In genomic region chr3:116941559-116942117, GRCm38 (mm10) we compare ENCODE assay signal across 26 mouse cellular contexts. TPM values are rescaled to one million over a fixed set of nuclear protein-coding genes. Genes with fewer than 3 reads are reported as not detected.
DNase-seq lines count a peak whose midpoint lies in the region; ATAC-seq and TF ChIP-seq lines count a peak whose summit lies in the region.
"Had no signal": no experiment of that assay in that cellular context is flagged by ENCODE, and none has a peak within 500 bp of the region (broad histone marks: within the 10 kb centered on the region; RNA-seq: fewer than 3 reads in every experiment).

No protein-coding gene starts in this region.

- H3K36me3 ChIP-seq in heart, embryonic 14.5 days (ENCODE audit: control insufficient read depth, insufficient read depth, low read length): 0 out of 2 replicates have a peak, but pooled peaks cover 3% of the 10 kb centered on the region
- no peaks in the 10 kb centered on the region for H3K36me3 ChIP-seq in heart, embryonic 10.5 days
- no peaks in the 10 kb centered on the region for H3K36me3 ChIP-seq in liver, embryonic 13.5 days
- no peaks in the 10 kb centered on the region for H3K36me3 ChIP-seq in liver, embryonic 12.5 days
- H3K36me3 ChIP-seq in C2C12 (ENCODE audit: control insufficient read depth, insufficient read depth): no peaks in the 10 kb centered on the region
- no peaks in the 10 kb centered on the region for H3K36me3 ChIP-seq in intestine, embryonic 16.5 days (ENCODE audit: control insufficient read depth, insufficient read depth, low read length)
- H3K36me3 ChIP-seq: embryonic facial prominence, embryonic 15.5 days; hindbrain, embryonic 10.5 days; intestine, embryonic 15.5 days; limb, embryonic 13.5 days; midbrain, embryonic 13.5 days had no signal

- H3K27me3 ChIP-seq in heart, embryonic 14.5 days (ENCODE audit: control insufficient read depth, insufficient read depth, low read length): no peaks in the 10 kb centered on the region
- no peaks in the 10 kb centered on the region for H3K27me3 ChIP-seq in heart, embryonic 10.5 days (ENCODE audit: insufficient read depth, poor library complexity, severe bottlenecking)
- H3K27me3 ChIP-seq in liver, embryonic 13.5 days: no peaks in the 10 kb centered on the region
- no peaks in the 10 kb centered on the region for H3K27me3 ChIP-seq in liver, embryonic 12.5 days (replicated peaks)
- H3K27me3 ChIP-seq in C2C12 (ENCODE audit: control insufficient read depth, insufficient read depth, insufficient read length): no peaks in the 10 kb centered on the region
- H3K27me3 ChIP-seq in intestine, embryonic 16.5 days (replicated peaks; ENCODE audit: control insufficient read depth, insufficient read depth, low read length): no peaks in the 10 kb centered on the region
- H3K27me3 ChIP-seq: embryonic facial prominence, embryonic 15.5 days; intestine, embryonic 15.5 days; limb, embryonic 13.5 days; megakaryocyte, embryonic 14.5 days; midbrain, embryonic 13.5 days had no signal

- H3K4me1 ChIP-seq in heart, embryonic 14.5 days (ENCODE audit: control insufficient read depth in 2 of 2, insufficient read depth in 2 of 2, low read length in 2 of 2): peaks cover 19 to 43% of the 10 kb centered on the region in 2 experiments
- peaks cover 6% of the 10 kb centered on the region; the same call in 1 of the 2 replicates for H3K4me1 ChIP-seq in heart, embryonic 10.5 days
- no peaks in the 10 kb centered on the region for H3K4me1 ChIP-seq in liver, embryonic 13.5 days (replicated peaks)
- no peaks in the 10 kb centered on the region for H3K4me1 ChIP-seq in liver, embryonic 12.5 days
- no peaks in the 10 kb centered on the region for H3K4me1 ChIP-seq in intestine, embryonic 16.5 days (ENCODE audit: control insufficient read depth, insufficient read depth, low read length)
- H3K4me1 ChIP-seq: embryonic facial prominence, embryonic 15.5 days; hindbrain, embryonic 10.5 days; intestine, embryonic 15.5 days; megakaryocyte, embryonic 14.5 days; midbrain, embryonic 13.5 days had no signal

- 78% methylated on average over 1 of the region's 1 CpGs for WGBS in heart, embryonic 14.5 days
- WGBS in heart, embryonic 10.5 days: 94% methylated on average over 1 of the region's 1 CpGs
- 69% methylated on average over 1 of the region's 1 CpGs for WGBS in liver, embryonic 13.5 days (ENCODE audit: insufficient replicate concordance)
- WGBS in liver, embryonic 12.5 days (ENCODE audit: insufficient replicate concordance): 53% methylated on average over 1 of the region's 1 CpGs
- WGBS in intestine, embryonic 16.5 days: 95% methylated on average over 1 of the region's 1 CpGs

- H3K9ac ChIP-seq in heart, embryonic 14.5 days (ENCODE audit: low read length): no peak overlapping the region
- H3K9ac ChIP-seq in liver, embryonic 13.5 days: no peak overlapping the region
- H3K9ac ChIP-seq in liver, embryonic 12.5 days: no peak overlapping the region
- no peak overlapping the region for H3K9ac ChIP-seq in intestine, embryonic 16.5 days (ENCODE audit: low read depth, low read length)
- H3K9ac ChIP-seq: embryonic facial prominence, embryonic 15.5 days; intestine, embryonic 15.5 days; limb, embryonic 13.5 days; lung, embryonic 14.5 days; midbrain, embryonic 13.5 days had no signal

- no peak overlapping the region for H3K4me2 ChIP-seq in heart, embryonic 14.5 days (ENCODE audit: low read length)
- no peak overlapping the region for H3K4me2 ChIP-seq in liver, embryonic 13.5 days
- no peak overlapping the region for H3K4me2 ChIP-seq in liver, embryonic 12.5 days
- no peak overlapping the region for H3K4me2 ChIP-seq in intestine, embryonic 16.5 days (ENCODE audit: low read depth, low read length)
- H3K4me2 ChIP-seq: embryonic facial prominence, embryonic 15.5 days; intestine, embryonic 15.5 days; limb, embryonic 13.5 days; lung, embryonic 14.5 days; midbrain, embryonic 13.5 days had no signal

- TF ChIP-seq CTCF in C2C12 (IDR thresholded peaks at IDR 0.05; ENCODE audit: control insufficient read depth, insufficient read depth, insufficient read length): no peak

- H3K79me2 ChIP-seq in C2C12 (ENCODE audit: control insufficient read depth, insufficient read depth): no peaks in the 10 kb centered on the region

- no peak for ATAC-seq in heart, embryonic 14.5 days (ENCODE audit: insufficient number of reproducible peaks, insufficient read depth, low FRiP score, low read depth)
- ATAC-seq in liver, embryonic 13.5 days (ENCODE audit: low read depth): 0 out of 2 replicates have a peak, but pooled peaks have one; percentile 34
- no peak for ATAC-seq in liver, embryonic 12.5 days
- no peak for ATAC-seq in intestine, embryonic 16.5 days
- ATAC-seq: activated CD4-positive, CD25-positive, alpha-beta regulatory T cell, adult 4 months; forebrain, embryonic 14.5 days; hindbrain, embryonic 16.5 days; intestine, embryonic 15.5 days; midbrain, embryonic 13.5 days had no signal

- DNase-seq in heart, embryonic 10.5 days (ENCODE audit: low spot score): no peak
- no peak for DNase-seq in liver, embryonic 13.5 days
- peak; percentile 57 for DNase-seq in adipocyte (ENCODE audit: low spot score)
- DNase-seq: adrenal gland, postnatal 25 days; cerebellum, adult 9-10 months; kidney, adult 9 months; kidney, postnatal 25 days; spleen, adult 18-20 months had no signal

- H3K9me3 ChIP-seq in heart, embryonic 14.5 days (ENCODE audit: control insufficient read depth, low read length): no peaks in the 10 kb centered on the region
- H3K9me3 ChIP-seq in heart, embryonic 10.5 days: no peaks in the 10 kb centered on the region
- no peaks in the 10 kb centered on the region for H3K9me3 ChIP-seq in liver, embryonic 13.5 days (replicated peaks)
- no peaks in the 10 kb centered on the region for H3K9me3 ChIP-seq in liver, embryonic 12.5 days (replicated peaks)
- no peaks in the 10 kb centered on the region for H3K9me3 ChIP-seq in intestine, embryonic 16.5 days (ENCODE audit: control insufficient read depth, low read length)
- H3K9me3 ChIP-seq: embryonic facial prominence, embryonic 15.5 days; hindbrain, embryonic 10.5 days; intestine, embryonic 15.5 days; limb, embryonic 13.5 days; midbrain, embryonic 13.5 days had no signal

- no peak overlapping the region for H3K4me3 ChIP-seq in heart, embryonic 14.5 days (ENCODE audit: control insufficient read depth in 1 of 2, insufficient read depth in 1 of 2, low read depth in 1 of 2, low read length in 2 of 2)
- no peak overlapping the region for H3K4me3 ChIP-seq in heart, embryonic 10.5 days
- H3K4me3 ChIP-seq in liver, embryonic 13.5 days (replicated peaks): no peak overlapping the region
- no peak overlapping the region for H3K4me3 ChIP-seq in liver, embryonic 12.5 days
- H3K4me3 ChIP-seq in C2C12 (ENCODE audit: insufficient read depth, poor library complexity, severe bottlenecking): no peak overlapping the region
- no peak overlapping the region for H3K4me3 ChIP-seq in intestine, embryonic 16.5 days (ENCODE audit: low read length)
- H3K4me3 ChIP-seq: embryonic facial prominence, embryonic 15.5 days; hindbrain, embryonic 10.5 days; intestine, embryonic 15.5 days; limb, embryonic 13.5 days; megakaryocyte, embryonic 14.5 days; midbrain, embryonic 13.5 days had no signal

- no peaks in the 10 kb centered on the region for H3K79me3 ChIP-seq in C2C12 (ENCODE audit: low read depth)

- H3ac ChIP-seq in C2C12 (ENCODE audit: control insufficient read depth, insufficient read length, low read depth): no peak overlapping the region

- H3K27ac ChIP-seq in heart, embryonic 14.5 days (replicated peaks in 1 of 2; ENCODE audit: control insufficient read depth in 1 of 2, insufficient read depth in 1 of 2, low read depth in 2 of 2, low read length in 2 of 2): peak overlapping the region; percentile 47 to 58
- H3K27ac ChIP-seq in heart, embryonic 10.5 days: no peak overlapping the region
- H3K27ac ChIP-seq in liver, embryonic 13.5 days: no peak overlapping the region
- no peak overlapping the region for H3K27ac ChIP-seq in liver, embryonic 12.5 days
- H3K27ac ChIP-seq in intestine, embryonic 16.5 days (ENCODE audit: low read length): no peak overlapping the region
- H3K27ac ChIP-seq: embryonic facial prominence, embryonic 15.5 days; hindbrain, embryonic 10.5 days; intestine, embryonic 15.5 days; limb, embryonic 13.5 days; midbrain, embryonic 13.5 days had no signal

TF ChIP-seq in C2C12, 6 proteins besides CTCF, POLR2A, EP300 and RAD21:
- no peak for TF ChIP-seq FOSL1 (IDR thresholded peaks at IDR 0.05; ENCODE audit: insufficient read depth, low read length, poor library complexity, severe bottlenecking)
- TF ChIP-seq MYOD1 (IDR thresholded peaks at IDR 0.05; ENCODE audit: control insufficient read depth, insufficient read length, low read depth): no peak
- peak; percentile 12 for TF ChIP-seq CEBPB (IDR thresholded peaks at IDR 0.05; ENCODE audit: low read depth)
TF ChIP-seq in C2C12: peak in this region for 1.

RNA-seq across cellular contexts. Expression of gene 4930455H04Rik, which starts 26.4 kb away (rescaled TPM):
- polyA plus RNA-seq in heart, embryonic 14.5 days (2014; fragmentation: Nextera tagmentation; extraction: Ambion mirVana): not detected in 2 replicates
- not detected in 2 replicates for polyA plus RNA-seq in heart, embryonic 10.5 days (2016; fragmentation: Nextera tagmentation; extraction: Ambion mirVana)
- not detected in 2 replicates for polyA plus RNA-seq in liver, embryonic 13.5 days (2015; fragmentation: Nextera tagmentation; extraction: Ambion mirVana)
- polyA plus RNA-seq in liver, embryonic 12.5 days (2016; fragmentation: Nextera tagmentation; extraction: Ambion mirVana): not detected in 2 replicates
- polyA plus RNA-seq in C2C12 (2012; fragmentation: generic; extraction: Trizol): not detected
- polyA plus RNA-seq in intestine, embryonic 16.5 days (2015; fragmentation: Nextera tagmentation; extraction: Ambion mirVana): not detected in 2 replicates
- polyA plus RNA-seq: activated CD4-positive, CD25-positive, alpha-beta regulatory T cell, adult 4 months; brain, embryonic 14.5 days; embryonic facial prominence, embryonic 15.5 days; forebrain, embryonic 14.5 days; frontal cortex, adult 2 months; hindbrain, embryonic 10.5 days; hindbrain, embryonic 16.5 days; intestine, embryonic 15.5 days; limb, embryonic 13.5 days; lung, embryonic 14.5 days; midbrain, embryonic 13.5 days; neural tube, embryonic 11.5 days; urinary bladder, adult 2 months had no signal

RNA-seq across cellular contexts. Expression of gene Palmd, which starts 27.1 kb away (rescaled TPM):
- polyA plus RNA-seq in heart, embryonic 14.5 days (2014; fragmentation: Nextera tagmentation; extraction: Ambion mirVana): 17.7 and 18.6 TPM in 2 replicates
- 3.9 and 6.6 TPM in 2 replicates for polyA plus RNA-seq in heart, embryonic 10.5 days (2016; fragmentation: Nextera tagmentation; extraction: Ambion mirVana)
- 3.2 and 5.6 TPM in 2 replicates for polyA plus RNA-seq in liver, embryonic 13.5 days (2015; fragmentation: Nextera tagmentation; extraction: Ambion mirVana)
- polyA plus RNA-seq in liver, embryonic 12.5 days (2016; fragmentation: Nextera tagmentation; extraction: Ambion mirVana): 3.0 and 4.0 TPM in 2 replicates
- polyA plus RNA-seq in C2C12 (2012; fragmentation: generic; extraction: Trizol): 0.04 TPM
- 2.8 and 2.9 TPM in 2 replicates for polyA plus RNA-seq in intestine, embryonic 16.5 days (2015; fragmentation: Nextera tagmentation; extraction: Ambion mirVana)
- polyA plus RNA-seq: activated CD4-positive, CD25-positive, alpha-beta regulatory T cell, adult 4 months had no signal

Comparison
In these comparisons a context has a peak if more than half of its experiments do, and no peak if none do; other contexts are left out.
1. H3K27ac ChIP-seq: peak in heart, embryonic 14.5 days (2 of 2); none in heart, embryonic 10.5 days (single experiment), liver, embryonic 13.5 days (single experiment), liver, embryonic 12.5 days (single experiment) and intestine, embryonic 16.5 days (single experiment).